ENCODE assay signal across 8 mouse cellular contexts in the genomic region with DNA sequence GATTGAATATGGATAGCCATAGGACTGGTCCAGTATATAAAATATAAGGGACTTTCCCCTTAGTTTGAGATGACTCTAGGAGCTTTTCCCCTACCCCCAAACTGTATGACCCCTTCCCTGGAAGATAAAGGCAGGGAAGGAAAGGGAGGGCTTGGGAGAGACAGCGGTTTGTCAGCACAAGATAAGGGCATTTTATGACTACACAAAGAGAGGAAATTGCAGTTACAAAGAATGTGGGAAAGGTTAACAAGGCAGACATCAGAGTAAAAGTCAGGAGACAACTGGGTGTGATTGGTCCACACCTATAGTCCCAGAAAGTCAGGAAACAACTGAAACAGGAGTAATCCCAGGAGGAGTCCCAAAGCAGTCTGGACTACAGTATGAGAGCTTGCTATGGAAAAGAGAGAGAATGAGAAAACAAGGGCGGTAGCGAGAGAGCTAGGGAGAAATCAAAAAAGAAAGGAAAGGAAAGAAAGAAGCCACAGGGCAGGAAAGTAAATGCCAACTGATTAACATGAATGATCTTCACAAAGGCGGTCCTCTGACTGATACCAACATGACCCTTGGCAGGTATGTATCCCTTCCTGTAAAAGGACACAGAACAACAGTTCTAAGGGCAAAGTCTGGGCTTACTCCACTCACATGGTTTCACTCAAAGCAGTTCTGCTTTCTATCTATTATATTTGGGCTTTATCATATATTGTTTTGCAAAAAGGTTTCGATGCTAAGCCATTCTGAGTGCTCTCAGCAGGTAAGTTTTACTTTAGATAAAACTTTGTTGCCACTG. TPM values are rescaled to one million over a fixed set of nuclear protein-coding genes. Genes with fewer than 3 reads are reported as not detected.
DNase-seq lines count a peak whose midpoint lies in the region; ATAC-seq and TF ChIP-seq lines count a peak whose summit lies in the region.

A gene (plus strand): TSS at position 398 of the 787 bp plus-strand sequence.

- TF ChIP-seq EP300 in heart, postnatal 0 days (IDR thresholded peaks at IDR 0.05; ENCODE audit: low read depth) = no peak

- H3K9ac ChIP-seq in neural tube, embryonic 11.5 days (ENCODE audit: low read length) = no peak within 1 kb of the TSS
- H3K9ac ChIP-seq in embryonic facial prominence, embryonic 12.5 days = no peak within 1 kb of the TSS
- H3K9ac ChIP-seq in heart, postnatal 0 days (replicated peaks; ENCODE audit: low read depth, low read length) = no peak within 1 kb of the TSS
- H3K9ac ChIP-seq in limb, embryonic 15.5 days = no peak within 1 kb of the TSS

- no peak within 1 kb of the TSS for H3K4me3 ChIP-seq in neural tube, embryonic 11.5 days (ENCODE audit: low read depth, low read length)
- no peak within 1 kb of the TSS for H3K4me3 ChIP-seq in embryonic facial prominence, embryonic 12.5 days
- no peak within 1 kb of the TSS for H3K4me3 ChIP-seq in heart, postnatal 0 days (ENCODE audit: low read depth, low read length)
- H3K4me3 ChIP-seq in limb, embryonic 15.5 days = no peak within 1 kb of the TSS

- H3K9me3 ChIP-seq in neural tube, embryonic 11.5 days (ENCODE audit: control insufficient read depth, low read length) = no peaks in the 10 kb centered on the region
- H3K9me3 ChIP-seq in embryonic facial prominence, embryonic 12.5 days = no peaks in the 10 kb centered on the region
- H3K9me3 ChIP-seq in heart, postnatal 0 days (replicated peaks; ENCODE audit: control insufficient read depth, low read length) = no peaks in the 10 kb centered on the region
- no peaks in the 10 kb centered on the region for H3K9me3 ChIP-seq in limb, embryonic 15.5 days

- no peaks in the 10 kb centered on the region for H3K36me3 ChIP-seq in neural tube, embryonic 11.5 days (ENCODE audit: control insufficient read depth, insufficient read depth, low read length)
- no peaks in the 10 kb centered on the region for H3K36me3 ChIP-seq in embryonic facial prominence, embryonic 12.5 days
- H3K36me3 ChIP-seq in heart, postnatal 0 days (replicated peaks; ENCODE audit: control insufficient read depth, insufficient read depth, low read length) = no peaks in the 10 kb centered on the region
- no peaks in the 10 kb centered on the region for H3K36me3 ChIP-seq in limb, embryonic 15.5 days

- no peak within 1 kb of the TSS for H3K4me2 ChIP-seq in neural tube, embryonic 11.5 days (ENCODE audit: low read depth)
- no peak within 1 kb of the TSS for H3K4me2 ChIP-seq in embryonic facial prominence, embryonic 12.5 days (replicated peaks)
- H3K4me2 ChIP-seq in heart, postnatal 0 days (ENCODE audit: low read depth, low read length) = 0 out of 2 replicates have a peak within 1 kb of the TSS, but pooled peaks have one; percentile 12
- no peak within 1 kb of the TSS for H3K4me2 ChIP-seq in limb, embryonic 15.5 days

- ATAC-seq in neural tube, embryonic 11.5 days (ENCODE audit: insufficient read depth, low FRiP score, low TSS enrichment) = no peak
- no peak for ATAC-seq in embryonic facial prominence, embryonic 12.5 days (ENCODE audit: insufficient number of reproducible peaks, insufficient read depth, low FRiP score, low TSS enrichment)
- ATAC-seq in heart, postnatal 0 days (ENCODE audit: insufficient read depth, low read depth) = no peak
- ATAC-seq in limb, embryonic 15.5 days (ENCODE audit: insufficient number of reproducible peaks, low FRiP score, low TSS enrichment, low read depth) = no peak

- no peak within 1 kb of the TSS for H3K27ac ChIP-seq in neural tube, embryonic 11.5 days (ENCODE audit: low read depth, low read length)
- H3K27ac ChIP-seq in embryonic facial prominence, embryonic 12.5 days = no peak within 1 kb of the TSS
- peak within 1 kb of the TSS; percentile 47 for H3K27ac ChIP-seq in heart, postnatal 0 days (ENCODE audit: low read depth)
- no peak within 1 kb of the TSS for H3K27ac ChIP-seq in limb, embryonic 15.5 days

- no peaks in the 10 kb centered on the region for H3K27me3 ChIP-seq in neural tube, embryonic 11.5 days (ENCODE audit: control insufficient read depth, insufficient read depth, low read length)
- H3K27me3 ChIP-seq in embryonic facial prominence, embryonic 12.5 days = no peaks in the 10 kb centered on the region
- no peaks in the 10 kb centered on the region for H3K27me3 ChIP-seq in heart, postnatal 0 days (ENCODE audit: control insufficient read depth, insufficient read depth, low read length)
- no peaks in the 10 kb centered on the region for H3K27me3 ChIP-seq in limb, embryonic 15.5 days

- H3K4me1 ChIP-seq in neural tube, embryonic 11.5 days (ENCODE audit: control insufficient read depth, insufficient read depth, low read length) = no peaks in the 10 kb centered on the region
- no peaks in the 10 kb centered on the region for H3K4me1 ChIP-seq in embryonic facial prominence, embryonic 12.5 days
- H3K4me1 ChIP-seq in heart, postnatal 0 days (ENCODE audit: control insufficient read depth, insufficient read depth) = no peaks in the 10 kb centered on the region
- no peaks in the 10 kb centered on the region for H3K4me1 ChIP-seq in limb, embryonic 15.5 days

- DNase-seq in neural tube, embryonic 11.5 days (ENCODE audit: low spot score) = no peak
- no peak for DNase-seq in neural tube, embryonic 10.5 days (ENCODE audit: extremely low spot score, low spot score)
- DNase-seq in heart, postnatal 0 days (ENCODE audit: low spot score) = no peak
- DNase-seq in c-Kit-positive CD71-positive TER-119-positive erythroid progenitor cells, embryonic 14.5 days (ENCODE audit: low spot score) = no peak
- no peak for DNase-seq in spleen, postnatal 36 days (ENCODE audit: low spot score in 2 of 2)
- DNase-seq in thymus, postnatal 4 days = no peak

- WGBS in neural tube, embryonic 11.5 days = 78% methylated on average over 5 of the region's 5 CpGs
- WGBS in embryonic facial prominence, embryonic 12.5 days = 77% methylated on average over 5 of the region's 5 CpGs
- WGBS in heart, postnatal 0 days = 72% methylated on average over 5 of the region's 5 CpGs
- WGBS in limb, embryonic 15.5 days = 79% methylated on average over 5 of the region's 5 CpGs

- no peak for TF ChIP-seq CTCF in heart, postnatal 0 days (IDR thresholded peaks at IDR 0.05; ENCODE audit: low read depth)

RNA-seq across cellular contexts. Expression of the gene that starts here (rescaled TPM):
- 12.2 and 13.8 TPM in 2 replicates for polyA plus RNA-seq in neural tube, embryonic 11.5 days (2014; fragmentation: Nextera tagmentation; extraction: Ambion mirVana)
- 13.3 and 14.5 TPM in 2 replicates for polyA plus RNA-seq in embryonic facial prominence, embryonic 12.5 days (2016; fragmentation: Nextera tagmentation; extraction: Ambion mirVana)
- 22.3 and 30.6 TPM in 2 replicates for total RNA-seq in heart, postnatal 0 days (2014; rRNA removed; ENCODE audit: low replicate concordance)
- polyA plus RNA-seq in heart, postnatal 0 days (2015; fragmentation: Nextera tagmentation; extraction: Ambion mirVana) = 8.0 and 9.0 TPM in 2 replicates
- 9.1 and 12.7 TPM in 2 replicates for polyA plus RNA-seq in limb, embryonic 15.5 days (2015; fragmentation: Nextera tagmentation; extraction: Ambion mirVana)
